Mouse (Mus musculus): ENCODE measurements around the gene Klhl11. TPM values are rescaled to one million over a fixed set of nuclear protein-coding genes. Genes with fewer than 3 reads are reported as not detected.

Gene Klhl11
- polyA plus RNA-seq, 1 experiment from 2014 or later, result 10.9 TPM

- H3K4me3 ChIP-seq (ENCODE audit: low read depth, low read length), result no peak overlapping the region
- H3K27ac ChIP-seq (ENCODE audit: low read depth), result no peak overlapping the region
- H3K9ac ChIP-seq, result no peak overlapping the region
- WGBS, result 77% methylated on average over 3 of the region's 3 CpGs
- TF ChIP-seq CTCF (IDR thresholded peaks at IDR 0.05; ENCODE audit: low read depth), result no peak
- H3K4me2 ChIP-seq, result no peak overlapping the region
- DNase-seq, result no peak
- no peaks in the 10 kb centered on the region for H3K4me1 ChIP-seq (ENCODE audit: insufficient read depth)
- no peaks in the 10 kb centered on the region for H3K9me3 ChIP-seq (ENCODE audit: low read depth, low read length)
- peaks cover 91% of the 10 kb centered on the region for H3K36me3 ChIP-seq (ENCODE audit: insufficient read depth)
- no peaks in the 10 kb centered on the region for H3K27me3 ChIP-seq (ENCODE audit: insufficient read depth, low read length)
- ATAC-seq (ENCODE audit: insufficient read depth), result no peak
These were observed 27.7 kb upstream of the Klhl11 start for GRCm38 (mm10) chr11:100500241-100500640.

GRCm38 (mm10) chr11:100493771-100494170, 21.2 kb upstream of the Klhl11 start:
- no peak for TF ChIP-seq CTCF (IDR thresholded peaks at IDR 0.05; ENCODE audit: low read depth)
- Histone ChIP-seq H3K9me3 (ENCODE audit: low read depth, low read length) (no peaks in the 10 kb centered on the region), H3K4me2 (no peak overlapping the region), H3K36me3 (ENCODE audit: insufficient read depth) (peaks cover 94% of the 10 kb centered on the region), H3K27me3 (ENCODE audit: insufficient read depth, low read length) (no peaks in the 10 kb centered on the region), H3K9ac (no peak overlapping the region), H3K4me3 (ENCODE audit: low read depth, low read length) (no peak overlapping the region), H3K4me1 (ENCODE audit: insufficient read depth) (no peaks in the 10 kb centered on the region), H3K27ac (ENCODE audit: low read depth) (no peak overlapping the region)
- whole genome bisulfite sequencing, result 92% methylated on average over 12 of the region's 12 CpGs
- ATAC-seq (ENCODE audit: insufficient read depth), result no peak
- no peak for DNase-seq

- WGBS, result 88% methylated on average over 6 of the region's 6 CpGs
- H3K27me3 ChIP-seq (ENCODE audit: insufficient read depth, low read length), result no peaks in the 10 kb centered on the region
- peak; percentile 40; the same call in 1 of the 2 replicates for TF ChIP-seq CTCF (IDR thresholded peaks at IDR 0.05; ENCODE audit: low read depth)
- no peak overlapping the region for H3K9ac ChIP-seq
- H3K9me3 ChIP-seq (ENCODE audit: low read depth, low read length), result no peaks in the 10 kb centered on the region
- no peak overlapping the region for H3K4me3 ChIP-seq (ENCODE audit: low read depth, low read length)
- H3K27ac ChIP-seq (ENCODE audit: low read depth), result no peak overlapping the region
- H3K4me2 ChIP-seq, result no peak overlapping the region
- H3K36me3 ChIP-seq (ENCODE audit: insufficient read depth), result peaks cover 90% of the 10 kb centered on the region
- DNase-seq (no peak), ATAC-seq (ENCODE audit: insufficient read depth) (no peak)
- H3K4me1 ChIP-seq (ENCODE audit: insufficient read depth), result no peaks in the 10 kb centered on the region
These were observed 18.4 kb upstream of the Klhl11 start for GRCm38 (mm10) chr11:100490951-100491350.

GRCm38 (mm10) chr11:100485801-100486538, 13.4 kb upstream of the Klhl11 start:
- no peak overlapping the region for H3K9ac ChIP-seq

GRCm38 (mm10) chr11:100484461-100484860, 11.9 kb upstream of the Klhl11 start:
- Histone ChIP-seq H3K27ac (ENCODE audit: low read depth) (no peak overlapping the region), H3K27me3 (ENCODE audit: insufficient read depth, low read length) (no peaks in the 10 kb centered on the region), H3K4me2 (no peak overlapping the region), H3K4me3 (ENCODE audit: low read depth, low read length) (no peak overlapping the region), H3K9me3 (ENCODE audit: low read depth, low read length) (no peaks in the 10 kb centered on the region), H3K36me3 (ENCODE audit: insufficient read depth) (peaks cover 88% of the 10 kb centered on the region), H3K9ac (no peak overlapping the region), H3K4me1 (ENCODE audit: insufficient read depth) (no peaks in the 10 kb centered on the region)
- ATAC-seq (ENCODE audit: insufficient read depth), result no peak
- WGBS, result 96% methylated on average over 3 of the region's 3 CpGs
- no peak for TF ChIP-seq CTCF (IDR thresholded peaks at IDR 0.05; ENCODE audit: low read depth)
- DNase-seq, result no peak

More at GRCm38 (mm10) chr11:100485801-100486538, 13.4 kb upstream of the Klhl11 start:
- ATAC-seq (ENCODE audit: insufficient read depth) (0 out of 2 replicates have a peak, but pooled peaks have one; percentile 41), DNase-seq (peak; percentile 82)
- Histone ChIP-seq H3K4me1 (ENCODE audit: insufficient read depth) (no peaks in the 10 kb centered on the region), H3K27me3 (ENCODE audit: insufficient read depth, low read length) (no peaks in the 10 kb centered on the region), H3K4me2 (no peak overlapping the region), H3K9me3 (ENCODE audit: low read depth, low read length) (no peaks in the 10 kb centered on the region), H3K4me3 (ENCODE audit: low read depth, low read length) (no peak overlapping the region), H3K27ac (ENCODE audit: low read depth) (no peak overlapping the region), H3K36me3 (ENCODE audit: insufficient read depth) (peaks cover 88% of the 10 kb centered on the region)
- 87% methylated on average over 8 of the region's 8 CpGs for WGBS
- TF ChIP-seq CTCF (IDR thresholded peaks at IDR 0.05; ENCODE audit: low read depth), result peak; percentile 65

GRCm38 (mm10) chr11:100479152-100479551, 6.6 kb upstream of the Klhl11 start:
- H3K4me3 ChIP-seq (ENCODE audit: low read depth, low read length), result no peak overlapping the region
- WGBS, result 31% methylated on average over 7 of the region's 7 CpGs
- no peak for ATAC-seq (ENCODE audit: insufficient read depth)
- TF ChIP-seq CTCF (IDR thresholded peaks at IDR 0.05; ENCODE audit: low read depth), result no peak
- no peak for DNase-seq
- H3K27me3 ChIP-seq (ENCODE audit: insufficient read depth, low read length), result no peaks in the 10 kb centered on the region
- H3K9ac ChIP-seq, result no peak overlapping the region
- no peaks in the 10 kb centered on the region for H3K9me3 ChIP-seq (ENCODE audit: low read depth, low read length)
- no peaks in the 10 kb centered on the region for H3K4me1 ChIP-seq (ENCODE audit: insufficient read depth)
- H3K36me3 ChIP-seq (ENCODE audit: insufficient read depth), result peaks cover 75% of the 10 kb centered on the region
- H3K27ac ChIP-seq (ENCODE audit: low read depth), result no peak overlapping the region
- no peak overlapping the region for H3K4me2 ChIP-seq

- Histone ChIP-seq H3K4me3 (ENCODE audit: low read depth, low read length) (no peak overlapping the region), H3K4me2 (no peak overlapping the region), H3K9ac (no peak overlapping the region), H3K27ac (ENCODE audit: low read depth) (no peak overlapping the region), H3K36me3 (ENCODE audit: insufficient read depth) (peaks cover 52% of the 10 kb centered on the region), H3K9me3 (ENCODE audit: low read depth, low read length) (no peaks in the 10 kb centered on the region), H3K4me1 (ENCODE audit: insufficient read depth) (no peaks in the 10 kb centered on the region; the same call in 1 of the 2 replicates), H3K27me3 (ENCODE audit: insufficient read depth, low read length) (no peaks in the 10 kb centered on the region)
- DNase-seq (peak; percentile 58), ATAC-seq (ENCODE audit: insufficient read depth) (no peak)
- 56% methylated on average over 5 of the region's 5 CpGs for WGBS
- TF ChIP-seq CTCF (IDR thresholded peaks at IDR 0.05; ENCODE audit: low read depth), result no peak
These were observed 3.7 kb upstream of the Klhl11 start for GRCm38 (mm10) chr11:100476281-100476680.
